Mouse (Mus musculus): Measurements from ENCODE around the gene Fam49a. TPM values are rescaled to one million over a fixed set of nuclear protein-coding genes. Genes with fewer than 3 reads are reported as not detected.
A peak's percentile ranks its signal among the peaks of the same experiment; 100 is the strongest.

Gene Fam49a
- polyA plus RNA-seq, 1 experiment from 2014 or later, result 22.4 TPM

DNA sequence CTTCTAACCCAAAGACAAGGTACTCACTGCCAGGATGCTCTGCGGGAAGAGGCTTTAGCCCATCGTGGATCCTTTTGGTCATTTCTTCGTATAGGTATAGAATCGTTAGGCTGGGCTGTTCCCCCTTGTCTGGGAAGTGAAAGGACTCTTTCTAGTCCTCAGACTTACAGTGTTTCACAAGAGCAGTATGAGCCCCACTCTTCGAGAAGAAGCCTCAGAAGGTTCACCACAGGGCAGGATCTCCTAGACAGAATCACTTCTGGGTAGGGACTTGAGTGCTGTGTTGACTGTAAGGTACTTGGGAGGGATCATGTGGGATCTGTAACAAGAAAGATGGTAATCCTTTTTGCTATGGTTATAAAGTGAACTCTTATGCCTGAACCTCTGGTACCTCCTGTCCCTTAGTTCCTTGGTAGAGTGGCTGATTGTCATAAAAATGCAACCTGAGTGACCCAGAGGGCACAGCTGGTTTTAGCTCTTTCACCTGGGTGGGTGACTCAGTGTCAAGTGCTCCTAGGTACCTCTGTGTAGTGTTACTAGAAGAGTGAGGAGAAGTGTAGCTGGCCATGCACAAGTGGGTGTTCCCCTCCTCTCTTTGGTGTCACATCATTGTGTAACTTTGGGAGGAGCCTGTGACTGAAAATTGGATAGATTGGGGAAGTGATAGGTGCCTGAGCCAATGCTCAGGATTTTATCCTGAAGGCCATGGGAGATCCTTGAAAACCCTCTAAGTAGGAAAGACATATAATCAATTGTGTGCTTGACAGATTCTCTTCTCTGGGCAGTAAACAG lies 32.6 kb downstream of the Fam49a start:
- H3K36me3 ChIP-seq (ENCODE audit: control insufficient read depth, insufficient read depth), result no peaks in the 10 kb centered on the region
- WGBS, result 93% methylated on average over 5 of the region's 5 CpGs
- H3K4me2 ChIP-seq (ENCODE audit: low read depth, low read length), result no peak overlapping the region
- H3K4me3 ChIP-seq (ENCODE audit: low read length), result no peak overlapping the region
- ATAC-seq (replicated peaks; ENCODE audit: extremely low read depth, insufficient read depth, low FRiP score), result no peak
- no peaks in the 10 kb centered on the region for H3K9me3 ChIP-seq (replicated peaks; ENCODE audit: control insufficient read depth, low read length)
- H3K27me3 ChIP-seq (ENCODE audit: control insufficient read depth, insufficient read depth, low read length), result no peaks in the 10 kb centered on the region
- H3K9ac ChIP-seq (ENCODE audit: low read length), result no peak overlapping the region
- peaks cover 16% of the 10 kb centered on the region for H3K4me1 ChIP-seq (ENCODE audit: control insufficient read depth, insufficient read depth, low read length)
- no peak overlapping the region for H3K27ac ChIP-seq (ENCODE audit: low read length)

DNA sequence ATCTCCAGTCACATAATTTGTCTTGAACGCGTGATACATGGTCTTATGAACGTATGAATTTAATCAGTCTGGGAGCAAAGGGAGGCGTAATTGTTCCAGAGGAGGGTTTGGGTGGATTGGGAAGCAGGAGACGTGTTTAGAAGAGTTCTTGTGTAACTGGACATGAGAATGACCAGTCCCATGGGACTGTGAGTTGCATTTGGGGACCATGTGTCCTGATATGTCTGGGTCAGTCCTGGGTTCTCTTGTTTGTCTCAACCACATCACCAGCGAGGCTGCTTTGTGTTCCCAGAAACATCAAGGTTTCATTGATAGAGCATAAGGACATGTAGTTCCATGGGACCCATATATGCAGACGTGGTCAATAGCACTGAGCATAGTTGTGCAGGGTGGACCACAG lies 36.5 kb downstream of the Fam49a start:
- no peak for ATAC-seq (replicated peaks; ENCODE audit: extremely low read depth, insufficient read depth, low FRiP score)
- no peak overlapping the region for H3K27ac ChIP-seq (ENCODE audit: low read length)
- no peaks in the 10 kb centered on the region for H3K27me3 ChIP-seq (ENCODE audit: control insufficient read depth, insufficient read depth, low read length)

DNA sequence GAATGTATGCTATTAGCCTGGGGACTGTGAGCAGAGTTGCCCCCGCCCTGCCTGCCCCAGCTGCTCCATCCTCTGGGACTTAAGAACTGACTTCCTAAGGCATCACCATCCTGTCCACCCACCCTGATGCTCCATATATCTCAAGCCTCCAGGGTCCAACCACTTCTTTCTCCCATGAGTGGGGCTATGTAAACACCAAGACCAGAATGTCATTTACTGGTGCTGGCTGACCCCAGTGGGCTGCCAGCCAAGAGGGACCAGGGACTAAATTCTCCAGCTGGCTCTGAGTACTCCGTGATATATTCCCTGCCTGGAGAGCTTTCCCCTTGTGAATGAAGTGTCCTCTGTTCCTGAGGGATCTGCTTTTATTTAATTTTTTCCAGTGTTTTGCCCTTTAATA lies 37.4 kb downstream of the Fam49a start:
- Histone ChIP-seq H3K9me3 (replicated peaks; ENCODE audit: control insufficient read depth, low read length) (no peaks in the 10 kb centered on the region), H3K4me1 (ENCODE audit: control insufficient read depth, insufficient read depth, low read length) (peaks cover 30% of the 10 kb centered on the region), H3K9ac (ENCODE audit: low read length) (no peak overlapping the region), H3K36me3 (ENCODE audit: control insufficient read depth, insufficient read depth) (no peaks in the 10 kb centered on the region), H3K27ac (ENCODE audit: low read length) (peak overlapping the region; percentile 40; the same call in 1 of the 2 replicates), H3K27me3 (ENCODE audit: control insufficient read depth, insufficient read depth, low read length) (no peaks in the 10 kb centered on the region), H3K4me3 (ENCODE audit: low read length) (no peak overlapping the region), H3K4me2 (ENCODE audit: low read depth, low read length) (no peak overlapping the region)
- ATAC-seq (replicated peaks; ENCODE audit: extremely low read depth, insufficient read depth, low FRiP score), result peak; percentile 39; the same call in 1 of the 2 replicates
- 46% methylated on average over 2 of the region's 2 CpGs for WGBS

More for the DNA sequence above, 36.5 kb downstream of the Fam49a start:
- Histone ChIP-seq H3K9ac (ENCODE audit: low read length) (no peak overlapping the region), H3K36me3 (ENCODE audit: control insufficient read depth, insufficient read depth) (no peaks in the 10 kb centered on the region), H3K4me1 (ENCODE audit: control insufficient read depth, insufficient read depth, low read length) (peaks cover 30% of the 10 kb centered on the region), H3K4me2 (ENCODE audit: low read depth, low read length) (no peak overlapping the region), H3K4me3 (ENCODE audit: low read length) (no peak overlapping the region), H3K9me3 (replicated peaks; ENCODE audit: control insufficient read depth, low read length) (no peaks in the 10 kb centered on the region)
- WGBS, result 93% methylated on average over 7 of the region's 7 CpGs

DNA sequence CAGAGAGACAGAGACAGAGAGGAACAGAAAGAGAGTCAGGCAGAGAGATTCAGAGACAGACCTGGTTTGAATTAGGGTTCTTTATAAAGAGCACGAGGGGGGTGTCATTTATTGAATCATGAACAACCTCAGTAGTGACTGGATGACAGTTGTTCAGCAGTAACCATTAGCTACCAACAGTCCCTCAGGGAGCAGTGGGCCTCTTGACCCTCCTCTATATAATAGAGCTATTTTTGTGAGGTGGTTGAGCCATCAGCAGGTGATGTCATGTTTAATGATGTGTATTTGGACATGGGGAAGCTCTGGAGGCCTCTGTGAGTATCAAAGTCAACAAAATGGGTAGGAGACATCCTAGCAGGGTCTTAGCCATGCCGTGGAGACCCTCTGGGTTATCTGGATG lies 39.2 kb downstream of the Fam49a start:
- Histone ChIP-seq H3K9ac (ENCODE audit: low read length) (no peak overlapping the region), H3K27me3 (ENCODE audit: control insufficient read depth, insufficient read depth, low read length) (no peaks in the 10 kb centered on the region), H3K9me3 (replicated peaks; ENCODE audit: control insufficient read depth, low read length) (no peaks in the 10 kb centered on the region), H3K4me1 (ENCODE audit: control insufficient read depth, insufficient read depth, low read length) (peaks cover 33% of the 10 kb centered on the region), H3K27ac (ENCODE audit: low read length) (peak overlapping the region; percentile 71), H3K4me3 (ENCODE audit: low read length) (no peak overlapping the region), H3K36me3 (ENCODE audit: control insufficient read depth, insufficient read depth) (no peaks in the 10 kb centered on the region), H3K4me2 (ENCODE audit: low read depth, low read length) (no peak overlapping the region)
- WGBS, result 42% methylated on average over 2 of the region's 2 CpGs
- peak; percentile 24; the same call in 1 of the 2 replicates for ATAC-seq (replicated peaks; ENCODE audit: extremely low read depth, insufficient read depth, low FRiP score)

DNA sequence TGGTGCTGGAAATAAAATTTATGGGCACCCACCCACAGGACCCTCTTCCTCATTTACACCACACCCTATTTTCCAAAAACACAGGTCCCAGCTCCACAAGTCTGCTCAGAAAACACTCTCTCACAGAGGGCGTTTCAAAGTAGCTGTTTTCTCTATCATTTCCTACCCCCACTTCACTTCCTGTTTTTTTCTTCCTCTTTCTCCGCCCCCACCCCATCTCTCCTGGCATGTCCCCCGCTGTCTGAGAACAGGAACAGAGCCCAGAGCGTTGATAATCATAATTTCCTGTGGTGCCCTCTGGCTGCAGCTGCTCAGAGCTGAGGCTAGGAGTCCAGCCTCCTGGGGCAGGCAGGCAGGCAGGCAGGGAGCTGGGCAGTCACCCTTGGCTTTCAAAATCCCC lies 39.9 kb downstream of the Fam49a start:
- H3K4me3 ChIP-seq (ENCODE audit: low read length), result no peak overlapping the region
- no peak overlapping the region; the same call in 1 of the 2 replicates for H3K9ac ChIP-seq (ENCODE audit: low read length)
- no peaks in the 10 kb centered on the region for H3K36me3 ChIP-seq (ENCODE audit: control insufficient read depth, insufficient read depth)
- ATAC-seq (replicated peaks; ENCODE audit: extremely low read depth, insufficient read depth, low FRiP score), result peak; percentile 67
- H3K27me3 ChIP-seq (ENCODE audit: control insufficient read depth, insufficient read depth, low read length), result no peaks in the 10 kb centered on the region
- H3K9me3 ChIP-seq (replicated peaks; ENCODE audit: control insufficient read depth, low read length), result no peaks in the 10 kb centered on the region
- H3K4me2 ChIP-seq (ENCODE audit: low read depth, low read length), result peak overlapping the region; percentile 0; the same call in 1 of the 2 replicates
- WGBS, result 5% methylated on average over 4 of the region's 4 CpGs
- H3K4me1 ChIP-seq (ENCODE audit: control insufficient read depth, insufficient read depth, low read length), result peaks cover 40% of the 10 kb centered on the region
- peak overlapping the region; percentile 71 for H3K27ac ChIP-seq (ENCODE audit: low read length)

DNA sequence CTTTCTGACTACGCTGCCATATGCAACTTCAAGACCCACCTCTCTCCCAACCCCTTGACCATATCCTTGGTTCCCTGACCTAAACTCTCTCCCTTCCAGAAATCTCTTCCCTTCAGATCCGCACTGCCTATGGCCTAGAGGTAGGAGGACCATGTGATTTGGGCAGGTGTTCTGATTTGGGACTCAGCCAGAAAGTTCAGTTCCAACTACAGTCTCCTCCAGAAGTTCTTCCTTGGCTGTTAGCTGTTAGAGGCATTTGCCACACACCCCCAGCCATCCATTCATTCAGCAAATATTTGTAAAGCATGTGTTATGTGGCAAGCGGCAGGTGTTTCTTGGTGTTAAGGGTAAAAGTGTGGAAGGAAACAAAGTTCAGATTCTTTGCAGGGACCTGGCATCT lies 44.3 kb downstream of the Fam49a start:
- H3K9me3 ChIP-seq (replicated peaks; ENCODE audit: control insufficient read depth, low read length), result no peaks in the 10 kb centered on the region
- peak overlapping the region; percentile 45 for H3K27ac ChIP-seq (ENCODE audit: low read length)
- H3K27me3 ChIP-seq (ENCODE audit: control insufficient read depth, insufficient read depth, low read length), result no peaks in the 10 kb centered on the region
- no peak overlapping the region for H3K9ac ChIP-seq (ENCODE audit: low read length)
- no peaks in the 10 kb centered on the region; the same call in 1 of the 2 replicates for H3K36me3 ChIP-seq (ENCODE audit: control insufficient read depth, insufficient read depth)
- no peak overlapping the region for H3K4me3 ChIP-seq (ENCODE audit: low read length)
- ATAC-seq (replicated peaks; ENCODE audit: extremely low read depth, insufficient read depth, low FRiP score), result no peak
- WGBS, result 86% methylated on average over 3 of the region's 3 CpGs
- H3K4me1 ChIP-seq (ENCODE audit: control insufficient read depth, insufficient read depth, low read length), result peaks cover 30% of the 10 kb centered on the region
- no peak overlapping the region for H3K4me2 ChIP-seq (ENCODE audit: low read depth, low read length)

DNA sequence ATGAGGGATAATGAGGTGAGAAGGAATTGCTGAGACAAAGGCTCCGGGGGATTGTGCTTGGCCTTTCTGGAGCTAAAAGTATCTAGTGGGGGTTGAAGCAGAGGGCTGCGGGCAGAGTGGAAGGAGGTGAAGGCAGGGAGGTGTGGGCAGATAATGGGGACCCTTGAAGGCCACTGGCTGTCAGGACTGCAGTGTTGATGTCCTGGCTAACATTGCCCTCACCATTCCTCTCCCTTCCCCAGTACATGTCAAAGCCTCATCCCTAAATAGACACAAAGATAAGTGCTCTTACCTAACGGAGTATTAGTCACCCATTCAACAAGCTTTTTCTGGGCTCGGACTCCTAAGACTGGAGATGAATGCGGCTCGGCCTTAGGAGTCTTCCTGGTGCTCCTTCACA lies 44.9 kb downstream of the Fam49a start:
- Histone ChIP-seq H3K9me3 (replicated peaks; ENCODE audit: control insufficient read depth, low read length) (no peaks in the 10 kb centered on the region), H3K4me2 (ENCODE audit: low read depth, low read length) (no peak overlapping the region), H3K27me3 (ENCODE audit: control insufficient read depth, insufficient read depth, low read length) (no peaks in the 10 kb centered on the region), H3K36me3 (ENCODE audit: control insufficient read depth, insufficient read depth) (no peaks in the 10 kb centered on the region; the same call in 1 of the 2 replicates), H3K27ac (ENCODE audit: low read length) (peak overlapping the region; percentile 45), H3K4me1 (ENCODE audit: control insufficient read depth, insufficient read depth, low read length) (peaks cover 29% of the 10 kb centered on the region), H3K9ac (ENCODE audit: low read length) (no peak overlapping the region), H3K4me3 (ENCODE audit: low read length) (no peak overlapping the region)
- WGBS, result 48% methylated on average over 6 of the region's 6 CpGs
- peak; percentile 47; the same call in 1 of the 2 replicates for ATAC-seq (replicated peaks; ENCODE audit: extremely low read depth, insufficient read depth, low FRiP score)

DNA sequence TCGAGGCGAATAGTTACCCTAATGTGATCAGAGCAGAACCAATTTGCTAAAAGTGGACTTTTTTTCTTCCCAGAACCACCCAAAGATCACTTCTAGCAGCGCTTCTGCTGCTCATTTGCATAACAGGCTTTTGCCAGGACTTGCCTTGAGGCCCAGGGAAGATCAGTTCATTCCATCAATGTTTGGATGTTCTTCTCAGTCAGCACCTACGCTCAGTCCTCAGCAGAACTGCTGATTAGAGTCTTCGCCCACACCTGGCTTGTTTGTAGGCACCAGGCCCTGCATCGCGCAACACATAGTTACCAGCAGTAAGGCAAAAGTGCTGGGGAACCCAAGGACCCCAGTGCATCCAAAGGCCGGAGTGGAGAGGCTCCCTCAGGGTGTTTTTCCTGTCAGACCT lies 45.3 kb downstream of the Fam49a start:
- 77% methylated on average over 8 of the region's 8 CpGs for WGBS
- peaks cover 29% of the 10 kb centered on the region for H3K4me1 ChIP-seq (ENCODE audit: control insufficient read depth, insufficient read depth, low read length)
- ATAC-seq (replicated peaks; ENCODE audit: extremely low read depth, insufficient read depth, low FRiP score), result no peak

DNA sequence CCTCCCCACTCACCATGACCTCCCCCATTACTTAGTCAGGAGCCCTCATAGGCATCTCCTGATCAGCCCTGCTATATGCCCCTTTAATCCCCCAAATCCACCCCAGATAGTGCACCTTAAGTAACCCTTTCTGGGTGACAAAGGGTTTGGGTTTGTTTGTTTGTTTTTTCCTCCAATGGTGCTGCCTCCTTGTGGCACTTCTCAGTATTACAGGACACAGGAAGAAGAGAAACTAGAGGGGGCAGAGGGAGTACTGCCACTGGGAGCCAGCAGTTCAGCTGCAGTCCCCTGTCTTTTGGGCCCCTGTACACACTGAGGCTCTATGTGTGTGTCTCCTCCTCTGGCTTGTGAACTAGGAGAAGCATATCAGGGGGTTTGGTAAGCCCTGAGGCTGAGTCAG lies 51.5 kb downstream of the Fam49a start:
- Histone ChIP-seq H3K4me3 (ENCODE audit: low read length) (no peak overlapping the region), H3K36me3 (ENCODE audit: control insufficient read depth, insufficient read depth) (no peaks in the 10 kb centered on the region), H3K27me3 (ENCODE audit: control insufficient read depth, insufficient read depth, low read length) (no peaks in the 10 kb centered on the region), H3K9ac (ENCODE audit: low read length) (no peak overlapping the region), H3K9me3 (replicated peaks; ENCODE audit: control insufficient read depth, low read length) (no peaks in the 10 kb centered on the region), H3K4me2 (ENCODE audit: low read depth, low read length) (no peak overlapping the region), H3K4me1 (ENCODE audit: control insufficient read depth, insufficient read depth, low read length) (peaks cover 36% of the 10 kb centered on the region), H3K27ac (ENCODE audit: low read length) (peak overlapping the region; percentile 15; the same call in 1 of the 2 replicates)
- ATAC-seq (replicated peaks; ENCODE audit: extremely low read depth, insufficient read depth, low FRiP score), result no peak

More for the DNA sequence above, 45.3 kb downstream of the Fam49a start:
- H3K4me2 ChIP-seq (ENCODE audit: low read depth, low read length), result no peak overlapping the region
- no peaks in the 10 kb centered on the region for H3K9me3 ChIP-seq (replicated peaks; ENCODE audit: control insufficient read depth, low read length)
- H3K36me3 ChIP-seq (ENCODE audit: control insufficient read depth, insufficient read depth), result no peaks in the 10 kb centered on the region; the same call in 1 of the 2 replicates
- no peak overlapping the region for H3K4me3 ChIP-seq (ENCODE audit: low read length)
- H3K27me3 ChIP-seq (ENCODE audit: control insufficient read depth, insufficient read depth, low read length), result no peaks in the 10 kb centered on the region
- H3K27ac ChIP-seq (ENCODE audit: low read length), result peak overlapping the region; percentile 42
- H3K9ac ChIP-seq (ENCODE audit: low read length), result no peak overlapping the region
